Mouse (Mus musculus) heart, postnatal 25 days (tissue): ENCODE measurements around the gene Sh3bp2. TPM values are rescaled to one million over a fixed set of nuclear protein-coding genes. Genes with fewer than 3 reads are reported as not detected.

Experiments
- DNase-seq: peaks from one replicate; pipeline ENCODE4 v3.0.0; 2022; ENCODE audit warnings: low spot score
- intact Hi-C: fragments of 180-260 bp; cut with DNase I; formaldehyde crosslinking; loops from one replicate; pipeline ENCODE4 v1.15.1; 2025
- microRNA-seq: library from miRNA; unstranded; fragments of <30 nt; microRNA quantifications from one replicate; pipeline ENCODE4 v1.2.0, GENCODE M21; 2022
- total RNA-seq, 2 experiments: library from RNA; stranded (reverse); gene quantifications; 2 replicates each; pipeline ENCODE4 v1.2.3; 2021

Gene Sh3bp2
- total RNA-seq, 2 experiments from 2014 or later: 1.7 to 3.3 TPM

DNA sequence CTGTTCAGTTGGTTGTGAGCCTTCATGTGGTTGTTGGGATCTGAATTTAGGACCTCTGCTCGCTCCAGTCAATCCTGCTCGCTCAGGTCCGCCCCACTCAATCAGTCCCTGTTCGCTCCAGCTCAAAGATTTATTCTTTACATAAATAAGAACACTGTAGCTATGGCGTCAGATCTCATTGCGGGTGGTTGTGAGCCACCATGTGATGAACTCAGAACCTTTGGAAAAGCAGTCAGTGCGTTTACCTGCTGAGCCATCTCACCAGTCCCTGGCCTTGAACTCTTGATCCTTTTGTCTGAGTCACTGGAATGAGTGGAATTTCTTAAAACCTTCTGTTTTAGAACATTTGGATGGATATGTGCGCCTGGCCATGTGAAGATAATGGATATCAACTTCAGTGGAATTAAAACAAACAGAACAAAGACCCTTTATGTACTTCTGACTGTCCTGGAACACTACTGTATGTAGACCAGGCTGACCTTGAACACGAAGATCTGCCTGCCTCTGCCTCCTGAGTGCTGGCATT is 67.6 kb downstream of the Sh3bp2 start:
- no peak for DNase-seq
- intact Hi-C loops: no loop called here

DNA sequence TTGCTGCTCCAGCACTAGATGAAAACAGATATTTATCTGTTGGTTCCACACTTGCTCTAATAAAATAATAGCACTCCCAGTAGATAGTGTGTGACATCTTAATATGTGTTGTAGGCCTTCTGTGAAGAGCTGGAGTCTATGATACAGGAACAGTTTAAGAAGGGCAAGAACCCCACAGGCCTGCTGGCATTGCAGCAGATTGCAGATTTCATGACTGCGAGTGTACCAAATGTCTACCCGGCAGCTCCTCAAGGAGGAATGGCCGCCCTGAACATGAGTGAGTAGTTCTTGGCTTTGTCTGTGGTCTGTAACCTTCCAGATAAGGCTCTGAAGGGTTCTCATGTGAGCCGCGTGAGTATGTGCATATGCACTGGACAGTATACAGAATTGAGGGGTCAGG is 78.9 kb downstream of the Sh3bp2 start:
- intact Hi-C loops: no loop called here
- DNase-seq: no peak

DNA sequence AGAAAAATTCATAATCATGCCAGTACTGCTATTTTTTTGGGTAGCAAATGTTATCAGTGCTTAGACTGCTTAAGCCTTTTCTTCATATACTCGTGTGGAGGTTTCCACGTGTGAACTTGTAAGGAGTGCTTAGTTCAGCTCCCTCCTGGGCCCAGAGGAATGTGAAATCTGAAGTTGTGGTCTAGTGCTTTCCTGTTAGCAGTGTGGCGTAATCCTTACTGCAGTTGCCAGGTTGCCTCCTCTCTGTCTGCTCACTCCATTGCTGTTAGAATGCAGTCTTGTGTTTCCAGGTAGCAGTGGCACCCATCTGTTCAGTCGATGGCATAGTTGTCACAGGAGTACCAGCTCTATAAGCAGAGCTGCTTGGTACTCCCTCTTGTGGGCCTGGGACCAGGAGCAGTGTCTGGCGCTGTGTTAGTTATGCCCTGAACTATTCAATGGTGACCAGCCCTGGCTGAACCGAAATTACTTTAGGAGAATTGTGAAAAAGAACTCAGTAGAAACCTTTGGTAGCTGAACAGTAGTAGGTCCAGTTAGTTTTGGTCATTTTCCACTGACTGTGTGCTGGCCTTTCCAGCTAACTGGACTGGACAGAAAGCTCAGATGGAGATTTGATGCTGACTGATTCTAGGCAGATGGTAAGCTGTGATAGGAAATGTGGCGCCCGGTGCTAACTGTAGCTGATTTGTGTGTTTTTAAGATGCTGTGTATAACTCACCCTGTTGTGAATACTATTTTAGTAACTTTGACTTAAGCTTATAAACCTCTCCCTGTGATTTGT is 81.7 kb downstream of the Sh3bp2 start:
- intact Hi-C loops: no loop called here
- DNase-seq: no peak

DNA sequence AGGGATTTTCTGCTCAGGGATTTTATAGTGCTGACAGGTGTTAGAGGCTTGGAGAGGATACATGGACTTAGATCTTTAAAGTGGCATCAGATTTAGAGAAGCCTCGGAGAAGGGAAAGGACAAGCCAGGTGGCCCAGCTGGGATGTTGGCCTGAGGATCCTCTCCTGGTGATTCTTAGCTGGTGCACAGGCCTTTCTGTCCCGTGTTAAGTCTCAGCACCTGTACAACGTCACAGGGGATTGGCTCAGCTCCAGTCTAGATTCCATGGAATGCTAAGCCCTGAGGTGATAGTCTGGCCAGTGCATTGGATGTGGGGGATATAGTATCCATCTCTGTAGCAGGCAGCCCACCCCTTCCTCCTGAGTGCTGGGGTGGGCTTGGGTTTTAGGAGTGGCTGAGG is 82.6 kb downstream of the Sh3bp2 start:
- intact Hi-C loops: no loop called here
- DNase-seq: no peak

DNA sequence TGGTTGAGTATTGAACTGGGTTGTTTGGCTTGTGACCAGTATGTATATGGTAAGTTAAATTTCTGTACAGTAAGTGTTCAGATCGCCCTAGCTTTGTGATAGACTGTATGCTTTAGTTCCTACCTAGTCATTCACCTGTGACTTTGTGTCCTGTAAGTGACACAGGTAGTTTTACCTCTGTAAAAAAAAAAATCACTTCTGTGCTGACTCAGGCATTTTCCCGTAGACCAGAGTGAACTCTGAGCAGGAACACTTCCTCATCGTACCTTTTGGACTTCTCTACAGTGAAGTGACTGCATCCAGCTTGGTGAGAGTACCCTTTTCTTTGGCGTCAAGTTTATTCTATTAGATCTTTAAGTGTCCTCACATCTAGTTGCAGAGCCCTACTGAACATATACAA is 84.3 kb downstream of the Sh3bp2 start:
- intact Hi-C loops: no loop called here
- no peak for DNase-seq

Small RNA genes lying within 50 kb of the gene (microRNA-seq; reads per million reads assigned to microRNA genes)
- gene Mir7036b: 1.7 reads per million

Other genes starting within 250 kb of the Sh3bp2 start
- under 1 TPM; 0.36 to 0.60 TPM for gene Zfyve28, start 237.4 kb upstream of the Sh3bp2 start, total RNA-seq
- gene Cfap99, start 237.2 kb upstream of the Sh3bp2 start, total RNA-seq: not detected
- 10 to 100 TPM; 27.1 to 29.1 TPM for gene Rnf4, start 189.5 kb upstream of the Sh3bp2 start, total RNA-seq
- gene Fam193a, start 155.9 kb upstream of the Sh3bp2 start, total RNA-seq: 10 to 100 TPM; 24.3 to 29.7 TPM
- gene Tnip2, start 11.8 kb upstream of the Sh3bp2 start, total RNA-seq: 1 to 10 TPM; 6.3 to 7.2 TPM
- gene Add1, start 47.8 kb downstream of the Sh3bp2 start, total RNA-seq: 100 to 1,000 TPM; 125 to 136 TPM
- 10 to 100 TPM in 1 of 2 experiments, 1 to 10 TPM in 1; 9.5 to 15.6 TPM for gene Mfsd10, start 111.4 kb downstream of the Sh3bp2 start, total RNA-seq
- gene Nop14, start 134.3 kb downstream of the Sh3bp2 start, total RNA-seq: 1 to 10 TPM; 9.1 to 9.3 TPM
- gene Grk4, start 134.5 kb downstream of the Sh3bp2 start, total RNA-seq: under 1 TPM; 0.55 to 0.67 TPM
- gene Htt, start 235.9 kb downstream of the Sh3bp2 start, total RNA-seq: 10 to 100 TPM; 12.7 to 12.9 TPM